Mouse (Mus musculus) heart, adult 2 months (tissue): ENCODE measurements around the gene Fosl1. TPM values are rescaled to one million over a fixed set of nuclear protein-coding genes. Genes with fewer than 3 reads are reported as not detected.

Experiments
- DNase-seq, 2 experiments: peaks; one replicate each; pipeline ENCODE4 v3.0.0; 2021
- H3K27ac ChIP-seq: fragments of 200-600 bp; 2 replicates; pipeline ENCODE4 v1.8.1; 2022
- H3K27me3 ChIP-seq: fragments of 200-500 bp; 2 replicates; pipeline ENCODE4 v1.6.1; 2012; ENCODE audit warnings: mild to moderate bottlenecking, low read length, inconsistent platforms, mixed read lengths; ENCODE audit not compliant: control insufficient read depth, insufficient read depth
- H3K36me3 ChIP-seq: fragments of 200-500 bp; 2 replicates; pipeline ENCODE4 v1.6.1; 2012; ENCODE audit warnings: low read length, inconsistent platforms; ENCODE audit not compliant: control insufficient read depth, insufficient read depth
- H3K4me1 ChIP-seq: fragments of 200-500 bp; 2 replicates; pipeline ENCODE4 v1.6.1; 2011; ENCODE audit warnings: low read length; ENCODE audit not compliant: control insufficient read depth, insufficient read depth
- H3K4me3 ChIP-seq: fragments of 200-600 bp; 2 replicates; pipeline ENCODE4 v1.8.1; 2022
- H3K79me2 ChIP-seq: fragments of 200-500 bp; replicated peaks from 2 replicates; pipeline ENCODE4 v1.6.1; 2012; ENCODE audit warnings: mild to moderate bottlenecking, inconsistent platforms, low read length, moderate library complexity, mixed read lengths; ENCODE audit not compliant: control insufficient read depth, insufficient read depth
- H3K9ac ChIP-seq: fragments of 200-500 bp; 2 replicates; pipeline ENCODE4 v1.6.1; 2012; ENCODE audit warnings: low read depth, mild to moderate bottlenecking, control low read depth, inconsistent platforms, low read length, mixed read lengths
- CTCF ChIP-seq: fragments of 200-600 bp; IDR thresholded peaks from 2 replicates; pipeline ENCODE4 v1.8.1; 2022; ENCODE audit warnings: antibody characterized with exemption, mild to moderate bottlenecking, moderate library complexity
- EP300 ChIP-seq: fragments of 200-500 bp; IDR thresholded peaks from 2 replicates; pipeline ENCODE4 v1.6.1; 2011; ENCODE audit warnings: low read depth, low read length, control low read depth; ENCODE audit not compliant: insufficient read depth
- POLR2A ChIP-seq: fragments of 200-500 bp; IDR thresholded peaks from 2 replicates; pipeline ENCODE4 v1.6.1; 2011; ENCODE audit warnings: mild to moderate bottlenecking, low read depth, low read length, control low read depth; ENCODE audit not compliant: insufficient read depth
- WGBS: fragments of 180-500 bp; shearing (Covaris S2); methylation state at CpG from one replicate; pipeline ENCODE4 v1.1.7; 2018; 5-methylcytosine and 5-hydroxymethylcytosine counted together
- intact Hi-C: fragments of 180-260 bp; cut with DNase I; formaldehyde crosslinking; loops from one replicate; pipeline ENCODE4 v1.15.1; 2025
- polyA plus RNA-seq: library from polyadenylated mRNA; depleted of rRNA; stranded (reverse); fragments of >200 nt; gene quantifications from 2 replicates; pipeline ENCODE4 v1.2.3, GENCODE M21; 2012
- total RNA-seq, 2 experiments: library from RNA; stranded (reverse); gene quantifications; 2 replicates each; pipeline ENCODE4 v1.2.3; 2021

Fosl1 gene
- total and polyA plus RNA-seq, 3 experiments: not detected

DNA sequence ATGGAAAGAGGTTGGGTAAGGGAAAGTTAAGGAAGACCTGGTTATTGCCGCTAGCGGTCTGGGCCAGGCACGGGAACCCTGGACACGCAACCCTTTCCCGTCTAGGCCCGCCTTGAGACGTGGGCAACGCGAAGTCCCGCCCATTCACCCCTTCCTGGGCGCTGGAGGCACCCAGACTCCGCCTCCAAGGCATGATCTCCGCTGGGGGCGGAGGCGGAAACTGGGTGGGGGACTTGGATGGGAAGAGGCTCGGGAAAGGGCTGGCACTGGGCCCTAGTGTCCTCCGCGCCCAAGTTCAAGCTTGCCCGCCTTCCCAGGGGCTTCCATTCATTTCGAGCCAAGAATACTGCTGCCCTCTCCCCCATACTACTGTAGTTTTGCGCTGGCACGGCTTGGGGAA, 26.4 kb downstream of the Fosl1 start, which contains the start of gene Efemp2:
Efemp2 (plus strand) TSS at position 235 of the 400 bp plus-strand sequence.
- peak within 1 kb of the TSS; percentile 76 for H3K27ac ChIP-seq
- 2% methylated on average over 22 of the region's 22 CpGs for WGBS
- H3K27me3 ChIP-seq: no peaks in the 10 kb centered on the region
- no peaks in the 10 kb centered on the region for H3K36me3 ChIP-seq
- H3K79me2 ChIP-seq: no peaks in the 10 kb centered on the region
- intact Hi-C loops: loop anchor here (1.0 kb wide), 1 partner anchor 14 kb away; no protein-coding TSS in a partner anchor
- DNase-seq: peak; percentile 89 to 90
- H3K4me1 ChIP-seq: no peaks in the 10 kb centered on the region
- peak within 1 kb of the TSS; percentile 57 for H3K4me3 ChIP-seq
- peak within 1 kb of the TSS; percentile 77 for H3K9ac ChIP-seq
- TF ChIP-seq CTCF (no peak), EP300 (no peak), POLR2A (peak; percentile 65)

DNA sequence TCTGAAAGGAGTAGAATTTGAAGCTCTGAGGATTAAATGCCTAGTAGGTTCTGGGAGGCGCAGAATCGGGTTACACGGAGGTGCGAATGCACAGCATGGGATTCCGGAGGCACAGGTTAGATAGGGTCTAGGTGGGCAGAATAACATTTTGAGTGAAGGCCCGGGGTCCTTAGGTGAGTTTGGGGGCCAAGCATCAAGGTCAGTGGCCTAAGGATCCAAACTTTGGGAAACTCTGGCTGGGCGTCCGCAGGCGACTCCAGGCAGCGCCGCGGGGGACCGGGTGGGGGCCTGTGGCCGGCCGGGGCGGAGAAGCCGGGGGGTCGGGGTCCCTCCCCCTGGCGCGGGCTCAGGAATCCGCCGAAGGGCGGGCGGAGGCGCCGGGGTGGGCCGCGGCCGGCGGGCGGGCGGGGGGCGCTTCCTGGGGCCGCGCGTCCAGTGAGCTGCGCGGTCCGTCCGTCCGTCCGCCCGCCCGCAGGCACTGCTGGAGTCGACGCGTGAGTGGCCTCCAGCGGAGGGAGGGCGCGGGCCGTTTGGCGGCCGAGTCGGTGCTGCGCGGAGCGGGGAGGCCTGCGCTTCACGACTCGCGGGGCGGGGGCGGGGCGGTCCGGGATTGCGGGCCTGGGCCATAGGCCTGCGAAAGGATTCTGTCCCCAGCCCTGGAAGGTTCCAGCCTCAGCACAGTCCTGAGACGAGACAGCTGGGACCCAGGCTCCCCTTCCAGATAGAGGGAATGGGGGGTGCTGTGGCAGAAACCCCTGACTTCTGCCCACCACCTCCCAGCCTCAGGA, 27.1 kb downstream of the Fosl1 start:
- Histone ChIP-seq H3K4me1 (no peaks in the 10 kb centered on the region), H3K79me2 (no peaks in the 10 kb centered on the region), H3K9ac (peak overlapping the region; percentile 77), H3K27me3 (no peaks in the 10 kb centered on the region), H3K4me3 (peak overlapping the region; percentile 57), H3K27ac (peak overlapping the region; percentile 76), H3K36me3 (no peaks in the 10 kb centered on the region)
- under 1% methylated on average over 62 of the region's 68 CpGs for WGBS
- intact Hi-C loops: no loop called here
- DNase-seq: peak; percentile 69 to 73
- TF ChIP-seq POLR2A (no peak), CTCF (no peak), EP300 (no peak)

DNA sequence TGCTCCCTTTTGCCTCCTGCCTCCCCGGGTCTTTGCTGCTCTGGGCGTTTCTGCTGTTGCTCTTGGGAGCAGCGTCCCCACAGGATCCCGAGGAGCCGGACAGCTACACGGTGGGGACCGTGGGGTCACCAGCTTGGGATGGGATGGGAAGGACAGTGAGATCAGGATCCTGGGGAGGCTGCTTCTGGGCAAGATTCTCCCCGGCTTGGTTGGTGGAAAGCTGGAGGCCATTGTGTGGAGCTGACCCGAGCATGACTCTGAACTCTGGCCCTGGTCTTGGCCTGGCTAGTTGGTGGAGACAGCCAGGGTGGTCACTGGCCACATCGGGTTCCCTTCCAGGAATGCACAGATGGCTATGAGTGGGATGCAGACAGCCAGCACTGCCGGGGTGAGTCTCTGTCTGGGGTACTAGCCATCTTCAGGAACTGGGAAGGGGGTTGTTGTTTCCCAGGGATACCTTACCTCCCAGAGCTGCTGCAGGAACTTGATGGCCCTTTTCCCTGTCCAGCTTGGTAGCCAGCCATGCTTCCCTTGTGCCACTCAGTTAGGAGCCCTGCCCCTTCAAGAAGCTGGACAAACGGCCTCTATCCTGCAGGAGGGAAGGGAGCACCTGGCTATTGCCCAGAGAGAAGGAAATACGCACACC, 27.8 kb downstream of the Fosl1 start:
- DNase-seq: no peak

DNA sequence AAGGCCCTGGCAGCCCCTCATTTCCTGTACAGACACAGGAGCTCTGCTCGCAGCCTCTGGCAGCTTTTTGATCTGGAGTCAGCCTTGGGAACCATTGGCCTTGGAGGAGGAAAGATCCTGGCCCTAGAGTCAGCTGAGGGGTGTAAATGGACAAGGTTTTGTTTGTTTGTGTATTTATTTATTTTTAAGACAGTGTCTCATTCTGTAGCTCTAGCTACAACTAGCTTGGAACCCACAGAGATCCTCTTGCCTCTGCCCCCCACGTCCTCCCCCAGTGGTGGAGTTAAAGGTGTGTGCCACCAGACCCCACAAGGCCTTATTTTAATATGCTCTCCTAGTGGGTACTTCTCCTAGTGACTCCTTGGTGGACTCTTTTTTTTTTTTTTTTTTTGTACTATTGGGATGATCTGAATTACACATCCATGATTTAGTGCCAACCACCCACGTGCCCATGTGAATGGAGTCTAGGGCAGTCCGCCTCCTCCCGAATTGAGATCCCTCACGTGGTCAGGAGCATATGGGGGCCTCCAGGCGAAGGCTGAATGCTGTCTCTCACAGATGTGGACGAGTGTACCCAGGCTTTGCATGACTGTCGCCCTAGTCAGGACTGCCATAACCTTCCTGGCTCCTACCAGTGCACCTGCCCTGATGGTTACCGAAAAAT, 29.8 kb downstream of the Fosl1 start:
- 90% methylated on average over 10 of the region's 10 CpGs for WGBS
- intact Hi-C loops: no loop called here

More for the DNA sequence above, 27.8 kb downstream of the Fosl1 start:
- H3K27ac ChIP-seq: peak overlapping the region; percentile 76
- 38% methylated on average over 13 of the region's 13 CpGs for WGBS
- intact Hi-C loops: no loop called here
- no peak for TF ChIP-seq CTCF
- TF ChIP-seq POLR2A: no peak
- no peak for TF ChIP-seq EP300
- H3K4me3 ChIP-seq: peak overlapping the region; percentile 57
- H3K4me1 ChIP-seq: no peaks in the 10 kb centered on the region
- peak overlapping the region; percentile 77 for H3K9ac ChIP-seq
- no peaks in the 10 kb centered on the region for H3K27me3 ChIP-seq
- no peaks in the 10 kb centered on the region for H3K36me3 ChIP-seq
- H3K79me2 ChIP-seq: no peaks in the 10 kb centered on the region

GRCm38 (mm10) chr19:5477668-5478300, 30.4 kb downstream of the Fosl1 start:
- WGBS: 87% methylated on average over 18 of the region's 18 CpGs
- Histone ChIP-seq H3K36me3 (no peaks in the 10 kb centered on the region), H3K27ac (no peak overlapping the region), H3K9ac (no peak overlapping the region), H3K79me2 (no peaks in the 10 kb centered on the region), H3K4me3 (no peak overlapping the region), H3K4me1 (no peaks in the 10 kb centered on the region), H3K27me3 (no peaks in the 10 kb centered on the region)
- TF ChIP-seq POLR2A (no peak), CTCF (no peak), EP300 (no peak)
- intact Hi-C loops: no loop called here
- no peak for DNase-seq

More for the DNA sequence above, 29.8 kb downstream of the Fosl1 start:
- TF ChIP-seq EP300 (no peak), CTCF (no peak), POLR2A (no peak)
- no peak for DNase-seq
- no peaks in the 10 kb centered on the region for H3K36me3 ChIP-seq
- H3K4me3 ChIP-seq: no peak overlapping the region
- no peaks in the 10 kb centered on the region for H3K4me1 ChIP-seq
- no peaks in the 10 kb centered on the region for H3K79me2 ChIP-seq
- H3K27me3 ChIP-seq: no peaks in the 10 kb centered on the region
- no peak overlapping the region for H3K27ac ChIP-seq
- H3K9ac ChIP-seq: no peak overlapping the region
